Mouse (Mus musculus) midbrain, embryonic 12.5 days (tissue): ENCODE data around the gene Ddx39b. TPM values are rescaled to one million over a fixed set of nuclear protein-coding genes. Genes with fewer than 3 reads are reported as not detected.
A peak's percentile ranks its signal among the peaks of the same experiment; 100 is the strongest.

Experiments
- ATAC-seq: fragments of 200-750 bp; cut with Nextera tagmentation; 2 replicates; pipeline ENCODE4 v1.8.0; 2017; ENCODE audit warnings: low read depth, moderate TSS enrichment, moderate library complexity; ENCODE audit not compliant: low FRiP score
- H3K27ac ChIP-seq: fragments of 300-500 bp; sonication (generic); replicated peaks from 2 replicates; pipeline ENCODE4 v1.5.1; 2016; ENCODE audit warnings: mild to moderate bottlenecking
- H3K27me3 ChIP-seq: fragments of 300-500 bp; sonication (generic); 2 replicates; pipeline ENCODE4 v1.6.1; 2016; ENCODE audit warnings: mild to moderate bottlenecking
- H3K36me3 ChIP-seq: fragments of 300-500 bp; sonication (generic); 2 replicates; pipeline ENCODE4 v1.6.1; 2016
- H3K4me1 ChIP-seq: fragments of 300-500 bp; sonication (generic); 2 replicates; pipeline ENCODE4 v1.6.1; 2016
- H3K4me2 ChIP-seq: fragments of 300-500 bp; sonication (generic); replicated peaks from 2 replicates; pipeline ENCODE4 v1.6.1; 2016; ENCODE audit warnings: mild to moderate bottlenecking, moderate library complexity
- H3K4me3 ChIP-seq: fragments of 300-500 bp; sonication (generic); 2 replicates; pipeline ENCODE4 v1.5.1; 2016; ENCODE audit warnings: mild to moderate bottlenecking
- H3K9ac ChIP-seq: fragments of 300-500 bp; sonication (generic); replicated peaks from 2 replicates; pipeline ENCODE4 v1.6.1; 2016; ENCODE audit warnings: mild to moderate bottlenecking, moderate library complexity
- H3K9me3 ChIP-seq: fragments of 300-500 bp; sonication (generic); 2 replicates; pipeline ENCODE4 v1.6.1; 2016; ENCODE audit warnings: mild to moderate bottlenecking
- WGBS: fragments of 180-500 bp; shearing (Covaris S2); methylation state at CpG from one replicate; pipeline ENCODE4 v1.1.7; 2016; 5-methylcytosine and 5-hydroxymethylcytosine counted together
- polyA plus RNA-seq: library from polyadenylated mRNA; unstranded; fragments of >200 nt; fragmentation: Nextera tagmentation; extraction: Ambion mirVana; gene quantifications from 2 replicates; pipeline ENCODE4 v1.2.1, GENCODE M21; 2016

Ddx39b gene
- polyA plus RNA-seq, 1 experiment from 2014 or later = 579 TPM

DNA sequence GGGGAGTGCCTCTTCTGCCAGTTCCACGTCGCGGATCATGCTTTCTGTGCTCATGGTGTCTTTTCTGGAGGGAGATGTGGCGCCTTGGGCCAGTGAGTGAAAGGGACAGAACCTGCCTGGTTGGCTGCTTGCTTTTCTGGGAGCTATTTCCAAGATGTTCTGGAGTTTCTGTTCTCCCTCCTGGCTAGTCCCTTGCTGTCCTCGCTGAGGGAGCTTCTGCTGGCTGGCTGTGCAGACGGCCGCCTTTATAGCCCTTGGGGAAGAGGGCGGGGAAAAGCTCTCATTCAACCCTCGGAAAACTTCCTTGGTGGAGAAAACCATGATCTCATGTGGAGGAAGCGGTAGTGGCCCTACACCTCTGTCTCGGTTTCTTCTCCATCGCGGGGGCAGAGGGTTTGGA, 39.8 kb upstream of the Ddx39b start, which contains the start of gene Tnf:
TSS of gene Tnf (minus strand) at position 221 of the 400 bp plus-strand sequence.
- Histone ChIP-seq H3K4me3 (no peak within 1 kb of the TSS), H3K4me2 (no peak within 1 kb of the TSS), H3K4me1 (0 out of 2 replicates have a peak, but pooled peaks cover 2% of the 10 kb centered on the region), H3K27ac (no peak within 1 kb of the TSS), H3K27me3 (peaks cover 65% of the 10 kb centered on the region), H3K9me3 (no peaks in the 10 kb centered on the region), H3K9ac (no peak within 1 kb of the TSS), H3K36me3 (no peaks in the 10 kb centered on the region)
- 54% methylated on average over 13 of the region's 13 CpGs for WGBS
- ATAC-seq = no peak

- WGBS = 78% methylated on average over 4 of the region's 4 CpGs
- Histone ChIP-seq H3K9ac (no peak overlapping the region), H3K4me1 (0 out of 2 replicates have a peak, but pooled peaks cover 2% of the 10 kb centered on the region), H3K27me3 (peaks cover 60% of the 10 kb centered on the region), H3K27ac (no peak overlapping the region), H3K9me3 (no peaks in the 10 kb centered on the region), H3K36me3 (no peaks in the 10 kb centered on the region), H3K4me2 (no peak overlapping the region), H3K4me3 (no peak overlapping the region)
- no peak for ATAC-seq
These were observed 39.1 kb upstream of the Ddx39b start for GRCm38 (mm10) chr17:35202442-35202841.

GRCm38 (mm10) chr17:35204494-35205379, 36.8 kb upstream of the Ddx39b start, which contains the start of gene Lta:
Lta (minus strand) TSS chr17:35205351.
- no peak within 1 kb of the TSS for H3K4me3 ChIP-seq

DNA sequence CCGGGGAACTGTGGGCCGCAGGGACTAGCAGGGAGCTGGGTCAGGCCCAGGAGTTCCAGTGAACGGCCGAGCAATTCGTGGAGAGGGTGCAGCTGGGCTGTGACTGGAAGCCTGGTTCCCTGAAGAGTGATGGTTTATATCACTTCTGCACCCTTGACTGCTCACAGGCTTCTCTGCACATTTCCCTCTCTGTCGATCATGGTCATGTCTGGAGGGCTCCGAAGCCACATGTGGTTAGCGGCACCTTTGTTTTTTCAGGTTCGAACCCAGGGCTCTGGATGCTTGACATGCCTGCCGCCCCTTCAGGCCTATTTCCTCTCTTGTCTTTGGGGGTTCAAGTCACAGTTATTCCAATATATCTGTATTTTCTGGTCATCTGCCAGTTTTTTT, 36.2 kb upstream of the Ddx39b start:
- 70% methylated on average over 10 of the region's 10 CpGs for WGBS
- H3K4me1 ChIP-seq = 0 out of 2 replicates have a peak, but pooled peaks cover 2% of the 10 kb centered on the region
- H3K9ac ChIP-seq = no peak overlapping the region
- no peaks in the 10 kb centered on the region for H3K9me3 ChIP-seq
- peaks cover 50% of the 10 kb centered on the region for H3K27me3 ChIP-seq
- H3K4me2 ChIP-seq = no peak overlapping the region
- ATAC-seq = no peak
- no peaks in the 10 kb centered on the region for H3K36me3 ChIP-seq
- H3K27ac ChIP-seq = no peak overlapping the region
- H3K4me3 ChIP-seq = no peak overlapping the region

More at GRCm38 (mm10) chr17:35204494-35205379, 36.8 kb upstream of the Ddx39b start, which contains the start of gene Lta:
- no peak within 1 kb of the TSS; the same call in 1 of the 2 replicates for H3K9ac ChIP-seq
- no peak within 1 kb of the TSS for H3K27ac ChIP-seq
- no peak for ATAC-seq
- 31% methylated on average over 20 of the region's 20 CpGs for WGBS
- H3K36me3 ChIP-seq = no peaks in the 10 kb centered on the region
- 0 out of 2 replicates have a peak, but pooled peaks cover 2% of the 10 kb centered on the region for H3K4me1 ChIP-seq
- no peak within 1 kb of the TSS for H3K4me2 ChIP-seq
- H3K9me3 ChIP-seq = no peaks in the 10 kb centered on the region
- H3K27me3 ChIP-seq = peaks cover 54% of the 10 kb centered on the region

DNA sequence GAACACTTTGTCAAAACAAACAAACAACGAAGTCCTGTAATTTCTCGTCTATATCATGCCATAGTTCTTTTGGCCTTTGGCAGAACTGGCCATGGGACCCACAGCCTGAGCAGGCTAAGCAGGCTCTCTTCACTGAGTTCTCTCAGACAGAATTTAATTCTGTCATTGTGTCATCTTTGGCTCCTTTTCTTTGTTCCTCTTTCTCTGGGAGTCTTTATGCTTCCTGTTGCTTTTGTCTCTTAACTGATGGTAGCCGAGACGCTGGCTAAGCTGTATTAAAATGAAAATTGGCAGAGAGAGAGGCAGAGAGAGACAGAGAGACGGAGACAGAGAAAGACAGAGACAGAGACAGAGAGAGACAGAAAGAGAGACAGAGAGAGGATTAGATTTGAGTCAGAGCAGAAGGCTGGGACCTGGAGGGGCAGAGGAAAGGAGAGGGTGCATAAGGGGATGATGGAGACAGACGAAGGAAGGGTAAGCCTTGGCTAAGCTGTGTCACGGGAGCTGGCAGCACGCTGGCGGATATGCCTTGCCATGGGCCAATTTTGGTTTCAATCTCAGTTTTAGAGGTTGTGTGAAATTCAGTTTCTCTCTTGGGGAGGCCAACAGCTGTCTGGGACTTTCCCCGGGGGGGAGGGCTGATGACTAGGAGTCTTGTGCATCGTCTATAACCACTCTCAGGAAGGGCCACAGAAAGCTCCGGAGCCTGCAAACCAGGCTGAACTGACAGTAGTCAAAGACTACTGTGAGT, 31.6 kb upstream of the Ddx39b start:
- Histone ChIP-seq H3K27ac (no peak overlapping the region), H3K9me3 (no peaks in the 10 kb centered on the region), H3K27me3 (peaks cover 5% of the 10 kb centered on the region; the same call in 1 of the 2 replicates), H3K4me1 (0 out of 2 replicates have a peak, but pooled peaks cover 2% of the 10 kb centered on the region), H3K4me2 (no peak overlapping the region), H3K9ac (no peak overlapping the region), H3K4me3 (no peak overlapping the region), H3K36me3 (no peaks in the 10 kb centered on the region)
- 68% methylated on average over 12 of the region's 12 CpGs for WGBS
- no peak for ATAC-seq

DNA sequence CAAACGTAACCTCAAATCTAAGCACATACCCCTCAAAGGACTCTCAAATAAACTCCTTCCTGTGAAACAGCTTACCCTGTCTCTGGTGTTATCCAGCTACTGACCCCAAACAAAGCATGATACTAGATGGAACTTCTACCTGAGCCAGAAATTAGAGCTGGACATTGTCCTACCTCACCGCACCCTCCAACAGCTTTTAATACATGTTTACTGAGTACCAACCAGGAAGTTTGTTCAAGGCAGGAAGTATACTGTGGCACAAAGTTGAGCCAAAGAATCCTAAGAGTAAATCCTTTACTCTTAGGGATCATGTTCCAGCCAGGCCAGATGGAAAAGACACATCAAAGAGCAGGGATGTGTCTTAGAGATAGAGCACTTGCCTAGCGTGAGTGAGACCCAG, 31.0 kb upstream of the Ddx39b start:
- 81% methylated on average over 3 of the region's 3 CpGs for WGBS
- Histone ChIP-seq H3K36me3 (no peaks in the 10 kb centered on the region), H3K27me3 (no peaks in the 10 kb centered on the region), H3K9me3 (no peaks in the 10 kb centered on the region), H3K9ac (no peak overlapping the region), H3K4me3 (no peak overlapping the region), H3K27ac (no peak overlapping the region), H3K4me1 (no peaks in the 10 kb centered on the region), H3K4me2 (no peak overlapping the region)
- ATAC-seq = no peak

GRCm38 (mm10) chr17:35213071-35213470, 28.5 kb upstream of the Ddx39b start:
- Histone ChIP-seq H3K27ac (no peak overlapping the region), H3K27me3 (no peaks in the 10 kb centered on the region), H3K4me3 (no peak overlapping the region), H3K4me1 (no peaks in the 10 kb centered on the region), H3K9ac (no peak overlapping the region), H3K4me2 (no peak overlapping the region), H3K9me3 (no peaks in the 10 kb centered on the region), H3K36me3 (no peaks in the 10 kb centered on the region)
- 90% methylated on average over 5 of the region's 5 CpGs for WGBS
- ATAC-seq = no peak

DNA sequence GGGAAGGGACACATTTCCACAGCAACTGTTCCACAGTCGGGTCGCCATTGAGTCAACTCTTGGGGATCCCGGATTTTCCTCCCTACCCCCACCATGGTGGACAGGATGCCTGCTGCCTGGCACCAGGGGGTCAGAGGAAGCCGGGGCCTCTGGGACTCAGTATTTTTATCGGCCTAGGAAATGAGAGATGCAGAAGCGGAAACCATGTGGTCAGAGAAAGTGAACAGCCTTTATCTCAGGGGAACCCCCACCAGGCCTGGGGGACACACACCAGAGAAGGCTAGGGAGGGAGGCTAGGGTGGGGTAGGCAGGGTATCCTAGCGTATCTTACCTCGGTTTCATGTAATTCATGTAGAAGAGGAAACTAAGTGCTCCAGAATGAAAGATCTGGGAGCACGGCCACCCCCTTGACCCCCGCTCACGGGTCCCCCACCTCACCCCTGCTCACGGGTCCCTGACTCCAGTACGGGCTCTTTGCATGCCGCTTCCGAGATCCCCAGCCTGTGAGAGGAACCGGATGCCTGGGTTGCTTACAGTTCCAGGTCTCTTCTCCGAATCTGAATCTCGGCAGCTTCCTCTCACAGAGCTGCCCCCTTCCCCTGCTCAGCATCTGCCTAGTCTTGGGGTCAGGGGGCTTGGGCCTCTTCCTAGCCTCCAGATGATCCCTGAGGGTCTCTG, 22.9 kb upstream of the Ddx39b start:
- Histone ChIP-seq H3K27me3 (no peaks in the 10 kb centered on the region), H3K4me2 (no peak overlapping the region), H3K9me3 (no peaks in the 10 kb centered on the region), H3K4me3 (no peak overlapping the region), H3K36me3 (peaks cover 27% of the 10 kb centered on the region), H3K9ac (no peak overlapping the region), H3K4me1 (no peaks in the 10 kb centered on the region), H3K27ac (no peak overlapping the region)
- no peak for ATAC-seq
- WGBS = 85% methylated on average over 18 of the region's 18 CpGs

DNA sequence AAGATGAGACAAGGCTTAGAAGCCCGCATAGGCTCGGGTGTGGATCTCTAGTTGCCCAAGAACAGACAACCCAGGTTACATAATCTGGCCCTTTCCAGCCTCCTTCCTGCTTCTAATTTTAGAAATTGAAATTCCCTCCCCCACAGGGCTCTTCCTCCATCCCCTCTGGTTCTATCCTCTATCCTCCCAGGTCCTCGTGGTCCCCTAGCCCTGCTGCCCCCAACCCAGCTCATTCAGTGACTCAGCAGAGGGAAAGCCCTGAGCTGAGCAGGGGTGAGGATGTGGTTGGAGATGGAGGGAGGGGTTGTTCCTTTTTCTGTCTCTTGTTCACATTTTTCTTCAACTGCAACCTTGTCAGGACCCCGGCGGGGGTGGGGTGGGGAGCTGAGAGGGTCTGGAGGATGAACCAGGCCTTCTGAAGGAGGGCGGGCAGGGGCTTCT, 21.9 kb upstream of the Ddx39b start:
- ATAC-seq = no peak
- Histone ChIP-seq H3K9ac (no peak overlapping the region), H3K4me3 (no peak overlapping the region), H3K4me1 (no peaks in the 10 kb centered on the region), H3K9me3 (no peaks in the 10 kb centered on the region), H3K27ac (no peak overlapping the region), H3K36me3 (peaks cover 30% of the 10 kb centered on the region), H3K27me3 (no peaks in the 10 kb centered on the region), H3K4me2 (no peak overlapping the region)
- WGBS = 89% methylated on average over 6 of the region's 6 CpGs

DNA sequence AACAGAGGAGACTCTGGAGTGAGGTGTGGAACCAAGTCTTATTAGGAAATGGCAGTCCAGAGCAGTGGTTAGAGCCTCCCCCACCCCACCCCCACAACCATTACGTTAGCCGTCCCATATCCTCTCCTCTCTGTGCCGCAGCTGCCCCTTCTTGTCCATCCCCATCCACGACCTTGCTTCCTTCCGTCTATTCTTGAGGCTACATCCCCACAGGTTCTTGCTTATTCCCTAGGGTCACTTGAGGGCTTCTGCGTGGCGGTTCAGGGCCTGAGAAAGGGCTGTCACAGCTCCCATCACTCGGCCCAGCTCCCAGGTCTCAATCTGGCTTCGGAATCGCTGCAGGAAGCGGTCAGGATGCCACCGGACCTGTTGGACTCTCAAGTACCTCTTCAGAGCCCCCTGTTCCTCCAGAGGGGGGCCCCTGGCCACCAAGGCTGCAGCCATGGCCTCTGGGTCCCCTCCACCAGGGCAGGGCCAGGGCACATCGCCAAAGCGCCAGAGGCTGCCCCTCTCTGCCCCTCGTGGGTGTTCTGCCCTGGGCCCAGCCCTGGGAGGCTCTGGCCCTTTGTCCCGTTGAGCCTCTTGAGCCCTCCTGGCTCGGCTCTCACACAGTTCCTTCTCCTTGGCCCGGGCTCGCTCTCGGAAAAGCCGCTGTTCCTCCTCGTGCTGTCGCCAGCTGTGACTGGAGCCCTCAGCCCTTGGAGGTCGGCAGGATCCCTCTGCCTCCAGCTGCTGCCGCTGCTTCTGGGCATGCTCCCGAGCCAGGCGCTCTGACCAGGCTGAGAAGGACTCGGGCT, 21.2 kb upstream of the Ddx39b start, which contains the start of gene Gm16181:
TSS of gene Gm16181 (plus strand) at position 679 of the 797 bp plus-strand sequence.
- Histone ChIP-seq H3K36me3 (peaks cover 35% of the 10 kb centered on the region), H3K27me3 (no peaks in the 10 kb centered on the region), H3K27ac (peak within 1 kb of the TSS; percentile 7; the same call in 1 of the 2 replicates), H3K4me3 (no peak within 1 kb of the TSS), H3K9ac (no peak within 1 kb of the TSS), H3K4me1 (no peaks in the 10 kb centered on the region), H3K9me3 (no peaks in the 10 kb centered on the region), H3K4me2 (no peak within 1 kb of the TSS)
- no peak for ATAC-seq
- 77% methylated on average over 28 of the region's 28 CpGs for WGBS

- Histone ChIP-seq H3K4me3 (no peak overlapping the region), H3K27me3 (no peaks in the 10 kb centered on the region), H3K9me3 (no peaks in the 10 kb centered on the region), H3K27ac (no peak overlapping the region), H3K36me3 (peaks cover 43% of the 10 kb centered on the region), H3K9ac (no peak overlapping the region), H3K4me1 (no peaks in the 10 kb centered on the region), H3K4me2 (no peak overlapping the region)
- 82% methylated on average over 6 of the region's 6 CpGs for WGBS
- ATAC-seq = no peak
These were observed 19.2 kb upstream of the Ddx39b start for GRCm38 (mm10) chr17:35222299-35222698.
